Mouse (Mus musculus): ENCODE measurements around the gene Eci1.

DNA sequence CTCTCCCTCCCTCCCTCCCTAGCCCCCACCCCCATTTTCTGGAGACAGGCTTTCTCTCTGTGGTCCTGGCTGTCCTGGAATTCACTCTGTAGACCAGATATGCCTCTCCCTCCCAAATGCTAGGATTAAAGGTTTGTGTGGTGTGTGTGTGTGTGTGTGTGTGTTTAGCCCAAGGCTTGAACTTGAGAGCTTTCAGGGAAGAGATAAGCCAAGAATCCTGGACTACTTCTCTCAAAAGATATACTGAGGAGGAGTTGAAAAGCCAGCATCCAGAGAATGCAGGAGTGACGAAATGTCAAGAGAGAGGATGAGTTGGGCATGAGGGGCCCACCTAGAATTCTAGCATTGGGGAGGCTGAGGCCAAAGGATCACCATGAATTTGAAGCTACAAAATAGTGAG is 36.5 kb downstream of the Eci1 start:
- TF ChIP-seq POLR2A (IDR thresholded peaks at IDR 0.05; ENCODE audit: extremely low read depth, insufficient read depth, low read length), result no peak
- TF ChIP-seq CTCF (IDR thresholded peaks at IDR 0.05; ENCODE audit: extremely low read depth, insufficient read depth, low read length), result no peak

Data from cortical plate, adult 2 months (tissue).